Mouse (Mus musculus) 416B (cell line): ENCODE results near the gene Trcg1.
"Not testable (repeated sequence)": the region's sequence is repeated elsewhere in the genome, so short reads cannot be mapped to it uniquely, and the experiment has no call there.

Experiments
- DNase-seq: peaks from one replicate; pipeline ENCODE4 v3.0.0; 2011; ENCODE audit warnings: low read depth

Trcg1 gene

DNA sequence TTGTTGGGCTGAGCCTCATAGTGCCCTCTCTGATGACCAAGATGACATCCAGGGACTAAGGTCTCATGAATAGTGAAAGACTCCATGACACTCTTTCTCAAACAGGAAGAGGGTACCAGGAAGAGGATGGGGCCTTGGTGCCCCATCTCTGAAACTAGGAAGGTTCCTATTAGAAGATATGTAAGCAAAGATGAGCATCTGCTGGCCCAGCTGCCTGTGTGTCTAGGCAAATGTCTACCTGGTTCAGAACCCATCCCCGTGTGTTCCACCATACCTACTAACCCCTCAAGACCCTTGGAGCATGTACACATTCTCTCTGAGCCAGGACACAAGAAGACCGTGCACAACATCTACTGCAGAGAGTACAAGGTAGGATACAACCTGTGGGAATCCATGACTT lies at the start of gene Trcg1:
Gene Trcg1 (plus strand): TSS at position 301 of the 400 bp plus-strand sequence.
- no peak for DNase-seq

DNA sequence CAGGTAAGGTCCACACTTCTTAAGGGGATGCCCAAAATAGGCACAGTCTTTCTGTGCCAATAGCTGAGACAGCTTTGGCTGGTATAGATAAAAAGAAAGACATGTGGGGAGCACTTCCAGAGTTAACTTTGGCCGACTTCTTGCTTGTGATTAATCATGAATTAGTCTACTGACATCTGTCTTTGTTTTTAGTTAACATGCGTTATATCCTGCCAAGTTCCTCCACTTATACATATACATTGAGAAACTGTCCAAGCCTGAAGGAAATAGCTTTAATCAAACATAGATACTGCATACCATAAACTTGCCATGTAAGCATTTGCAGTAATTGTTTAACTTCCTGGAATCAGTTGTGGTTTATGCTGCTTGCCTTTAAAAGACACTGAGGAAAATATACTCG lies 39.6 kb upstream of the Trcg1 start:
- DNase-seq = no peak

DNA sequence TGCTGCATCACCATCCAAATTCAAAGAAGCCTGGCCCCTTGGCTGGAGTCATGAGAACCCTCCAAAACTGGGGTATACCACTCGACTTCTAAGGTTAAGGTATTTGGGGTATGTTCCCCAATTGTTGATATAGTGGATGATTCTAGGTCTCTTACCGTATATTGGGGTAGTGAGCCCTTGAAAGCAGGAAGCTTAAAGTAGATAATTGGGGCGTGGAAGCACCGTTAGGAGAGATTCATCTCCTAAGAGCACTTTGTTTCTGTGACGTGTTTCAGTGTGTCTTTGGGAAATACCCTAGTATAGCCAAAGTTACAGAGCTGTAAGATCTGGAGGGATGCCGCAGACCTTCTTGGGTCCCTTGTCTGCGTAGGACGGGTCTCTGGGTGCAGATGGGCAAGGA lies 38.9 kb upstream of the Trcg1 start:
- no peak for DNase-seq

DNA sequence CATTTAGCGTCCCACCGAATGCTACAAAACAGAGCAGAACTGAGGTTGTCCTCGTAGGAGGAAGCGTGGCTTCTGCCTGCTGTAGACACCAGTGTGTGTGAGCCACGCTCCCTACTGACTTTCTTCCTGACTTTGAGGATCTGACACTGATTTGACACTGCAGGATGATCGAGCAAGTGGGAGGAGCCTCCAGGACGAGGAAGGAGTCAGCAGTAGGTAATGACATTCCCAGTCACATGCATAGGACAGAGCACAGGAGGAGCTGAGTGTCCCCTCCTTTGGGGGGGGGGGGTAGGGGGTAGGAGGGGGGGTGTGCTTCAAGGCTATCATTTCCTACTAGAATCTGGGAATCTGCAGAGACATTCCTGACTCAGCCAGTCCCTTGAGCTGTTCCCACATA lies 33.4 kb upstream of the Trcg1 start:
- DNase-seq = no peak

DNA sequence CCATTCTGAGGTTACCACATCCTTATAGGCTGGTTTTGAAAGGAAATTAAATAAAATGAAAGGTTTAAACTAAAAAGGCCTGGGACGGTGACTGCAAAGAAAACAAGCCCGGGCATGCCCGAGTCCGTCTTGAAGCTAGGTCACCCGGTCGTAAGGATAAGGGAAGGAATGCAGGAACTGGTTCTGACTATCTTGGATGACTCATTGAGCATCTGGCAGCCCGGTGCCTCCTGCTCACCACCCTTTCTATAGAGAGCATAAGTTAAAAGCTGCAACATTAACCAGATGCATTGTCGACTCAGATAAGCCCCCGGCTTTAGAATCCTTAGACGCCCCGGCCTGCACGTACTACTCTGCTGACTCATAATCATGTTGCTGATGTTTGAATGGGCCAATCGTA lies 32.8 kb upstream of the Trcg1 start:
- DNase-seq = peak; percentile 79

DNA sequence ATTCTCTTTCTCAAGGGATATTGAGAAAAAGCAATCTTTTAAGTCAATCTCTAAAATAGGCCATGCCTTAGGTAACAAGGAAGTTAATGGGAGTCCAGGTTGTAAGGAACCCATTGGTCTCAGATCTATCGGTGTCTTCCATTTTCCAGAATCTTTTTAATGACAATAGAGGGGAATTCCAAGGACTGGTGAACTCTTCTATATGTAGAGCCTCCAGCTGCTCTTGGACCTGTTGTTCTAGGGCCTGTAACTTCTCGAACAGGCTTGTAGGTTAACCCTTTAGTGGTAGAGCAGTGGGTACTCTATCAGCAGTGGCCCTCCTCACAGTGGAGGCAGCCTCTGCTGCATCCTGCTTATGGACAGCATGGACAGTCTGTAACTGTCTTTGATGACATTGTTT lies 29.5 kb upstream of the Trcg1 start:
- no peak for DNase-seq

DNA sequence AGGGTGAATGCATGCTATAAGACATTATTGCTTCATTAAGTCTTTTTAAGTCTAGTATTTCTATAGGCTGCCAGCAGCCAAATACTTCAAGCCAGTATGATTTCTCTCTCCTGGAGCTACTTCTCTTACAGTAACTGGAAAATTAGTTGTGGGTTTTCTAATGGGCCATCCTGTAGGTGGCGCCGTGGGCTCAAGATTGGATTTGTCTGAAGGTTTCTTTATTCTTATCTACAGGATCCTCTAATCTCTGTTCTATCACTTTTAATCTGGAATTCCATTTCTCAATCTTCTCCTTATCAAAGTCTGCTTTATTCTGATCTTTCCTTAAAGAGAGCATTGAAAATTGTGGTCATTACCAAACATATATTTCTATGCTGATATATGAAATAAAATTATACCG lies 27.0 kb upstream of the Trcg1 start:
- DNase-seq = peak; percentile 78

DNA sequence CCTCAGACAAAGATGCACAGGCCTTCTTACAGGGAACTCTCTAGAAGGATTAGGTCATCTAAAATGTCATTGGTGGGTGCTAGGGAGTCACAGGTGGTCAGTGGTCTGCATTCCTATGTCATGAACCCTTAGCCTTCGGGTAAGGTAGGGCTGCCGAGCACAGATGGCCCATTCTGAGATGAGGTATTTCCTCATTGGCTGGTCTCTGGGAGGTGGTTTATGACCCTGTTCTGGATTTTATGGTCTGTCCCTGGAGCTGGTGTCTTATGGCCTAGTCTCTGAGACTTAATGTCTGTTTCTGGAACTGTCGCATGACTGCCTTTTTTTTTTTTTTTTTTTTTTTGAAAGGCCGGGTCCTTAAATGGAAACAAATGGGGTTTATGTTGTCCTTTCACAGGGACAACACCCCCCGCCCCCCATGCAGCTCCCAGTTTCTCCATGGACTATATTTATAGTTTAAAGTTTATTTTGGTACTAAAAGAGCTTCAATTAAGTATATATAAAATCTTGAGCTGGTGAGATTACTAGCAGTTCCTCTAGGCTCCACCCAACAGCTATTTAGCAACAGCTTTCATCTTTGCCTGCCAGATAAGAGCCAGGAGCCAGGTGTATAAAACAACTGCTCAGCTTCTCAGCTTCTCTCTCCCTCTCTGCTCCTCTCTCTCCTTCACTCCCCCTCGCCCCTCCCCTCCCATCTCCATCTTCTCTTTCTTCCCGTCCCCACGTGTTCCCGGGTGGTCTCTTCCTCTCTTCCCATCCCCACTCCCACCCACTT lies 23.7 kb upstream of the Trcg1 start:
- no peak for DNase-seq

DNA sequence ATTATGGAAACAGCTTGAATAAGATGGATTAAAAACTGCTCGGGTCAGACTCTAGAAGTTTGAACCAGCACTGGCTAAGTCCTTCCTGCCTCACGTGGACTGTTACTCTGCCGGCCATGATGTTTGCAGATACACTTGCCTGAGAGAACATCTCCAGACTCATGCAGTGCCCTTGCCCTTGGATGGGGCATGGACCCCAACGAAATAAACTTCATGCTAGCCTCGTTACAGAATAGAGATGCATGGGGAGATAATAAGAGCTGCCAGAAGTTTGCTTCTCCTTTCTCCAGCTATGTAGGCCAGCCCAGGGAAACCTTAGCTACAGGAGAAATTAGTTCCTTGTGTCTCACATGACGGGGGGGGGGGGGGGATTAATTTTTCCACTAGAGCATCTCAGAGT lies 21.9 kb upstream of the Trcg1 start:
- DNase-seq = no peak

DNA sequence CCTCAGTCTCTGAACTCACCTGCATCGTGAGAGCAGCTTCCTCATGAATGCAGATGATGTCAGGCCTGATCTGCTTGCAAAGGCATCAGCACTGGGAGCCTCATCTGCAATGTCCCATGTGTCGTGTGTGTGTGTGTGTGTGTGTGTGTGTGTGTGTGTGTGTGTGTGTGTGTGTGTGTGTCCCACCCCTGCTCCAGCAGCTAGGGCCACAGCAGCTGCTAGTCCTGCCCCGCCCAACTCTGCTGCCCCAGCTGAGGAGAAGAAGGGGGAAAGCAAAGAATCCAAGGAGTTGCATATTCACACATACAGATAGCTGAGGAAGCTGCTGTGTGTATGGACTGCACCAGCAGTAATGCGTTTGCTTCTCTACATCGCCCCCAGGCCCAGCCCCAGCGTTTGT lies 19.1 kb upstream of the Trcg1 start:
- no peak for DNase-seq

DNA sequence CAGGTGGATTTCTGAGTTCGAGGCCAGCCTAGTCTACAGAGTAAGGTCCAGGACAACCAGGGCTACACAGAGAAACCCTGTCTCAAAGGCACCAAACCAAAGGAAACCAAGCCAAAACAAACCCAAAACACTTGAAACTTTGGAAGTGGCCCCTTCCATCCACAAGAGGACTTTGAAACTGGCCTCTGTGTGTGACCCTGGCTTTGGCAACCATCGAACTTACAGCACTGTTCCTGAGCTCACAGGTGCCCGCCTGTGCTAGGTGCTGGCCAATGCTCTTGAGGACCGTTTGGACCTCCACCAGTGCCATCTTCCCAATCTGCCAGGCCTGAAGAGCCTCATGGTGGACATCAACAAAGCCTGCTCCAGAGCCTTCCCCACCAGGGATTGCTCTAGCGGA lies 17.6 kb upstream of the Trcg1 start:
- DNase-seq = no peak

DNA sequence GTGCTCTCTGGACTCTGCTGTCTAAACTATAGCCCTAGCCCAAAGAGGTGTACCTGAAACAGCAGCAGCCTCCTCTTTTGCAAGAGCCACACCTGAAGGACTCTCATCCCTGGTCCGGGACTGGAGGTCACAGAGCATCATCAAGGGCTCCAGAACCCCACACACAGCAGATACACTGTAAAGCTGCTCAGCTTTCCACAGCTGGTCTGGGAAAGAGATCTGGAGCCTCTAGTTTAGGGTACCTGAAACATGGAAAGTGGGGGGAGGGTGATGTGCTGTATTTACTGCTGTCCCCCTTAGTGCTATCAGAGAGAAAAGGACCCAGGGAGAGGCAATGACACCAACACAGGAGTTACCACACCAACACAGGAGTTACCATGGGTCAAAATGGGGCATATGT lies 16.8 kb upstream of the Trcg1 start:
- DNase-seq = no peak

DNA sequence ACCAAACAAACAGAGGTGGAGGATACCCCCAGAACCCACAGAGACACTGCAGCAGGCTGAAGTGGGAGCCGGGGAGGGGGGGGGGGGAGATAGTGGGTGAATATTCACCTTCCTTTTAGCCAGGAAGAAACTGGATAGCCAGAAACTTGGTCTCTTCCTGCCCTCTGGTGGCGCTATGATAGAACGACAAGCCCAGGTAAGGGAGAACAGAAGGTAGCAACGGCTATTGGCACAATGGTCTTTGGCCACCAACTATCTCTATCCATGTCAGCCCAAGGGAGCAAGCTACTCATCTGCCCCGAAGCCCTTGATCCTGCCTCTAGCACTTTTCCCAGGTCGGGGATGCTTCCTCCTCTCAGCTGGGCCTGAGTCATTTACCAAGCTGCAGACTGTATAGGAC lies 16.0 kb upstream of the Trcg1 start:
- DNase-seq = peak; percentile 51

DNA sequence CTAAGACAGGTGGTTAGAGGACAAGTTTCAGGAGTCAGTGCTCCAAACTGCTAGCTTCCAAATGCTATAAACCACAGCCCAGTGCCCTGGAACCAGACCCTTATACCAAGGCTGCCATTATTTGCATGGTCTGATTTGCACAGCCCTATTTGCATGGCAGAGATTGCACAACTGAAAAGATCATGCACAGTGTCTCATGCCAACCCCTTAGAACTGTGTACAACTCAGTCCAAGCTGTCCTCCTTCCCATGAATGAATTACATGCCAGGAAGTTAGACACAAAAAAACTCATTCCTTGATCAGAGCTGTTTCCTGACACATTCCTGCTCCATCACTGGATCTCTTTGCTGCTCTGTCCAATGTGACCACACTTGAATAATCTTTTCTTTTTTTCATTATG lies 13.0 kb upstream of the Trcg1 start:
- no peak for DNase-seq

DNA sequence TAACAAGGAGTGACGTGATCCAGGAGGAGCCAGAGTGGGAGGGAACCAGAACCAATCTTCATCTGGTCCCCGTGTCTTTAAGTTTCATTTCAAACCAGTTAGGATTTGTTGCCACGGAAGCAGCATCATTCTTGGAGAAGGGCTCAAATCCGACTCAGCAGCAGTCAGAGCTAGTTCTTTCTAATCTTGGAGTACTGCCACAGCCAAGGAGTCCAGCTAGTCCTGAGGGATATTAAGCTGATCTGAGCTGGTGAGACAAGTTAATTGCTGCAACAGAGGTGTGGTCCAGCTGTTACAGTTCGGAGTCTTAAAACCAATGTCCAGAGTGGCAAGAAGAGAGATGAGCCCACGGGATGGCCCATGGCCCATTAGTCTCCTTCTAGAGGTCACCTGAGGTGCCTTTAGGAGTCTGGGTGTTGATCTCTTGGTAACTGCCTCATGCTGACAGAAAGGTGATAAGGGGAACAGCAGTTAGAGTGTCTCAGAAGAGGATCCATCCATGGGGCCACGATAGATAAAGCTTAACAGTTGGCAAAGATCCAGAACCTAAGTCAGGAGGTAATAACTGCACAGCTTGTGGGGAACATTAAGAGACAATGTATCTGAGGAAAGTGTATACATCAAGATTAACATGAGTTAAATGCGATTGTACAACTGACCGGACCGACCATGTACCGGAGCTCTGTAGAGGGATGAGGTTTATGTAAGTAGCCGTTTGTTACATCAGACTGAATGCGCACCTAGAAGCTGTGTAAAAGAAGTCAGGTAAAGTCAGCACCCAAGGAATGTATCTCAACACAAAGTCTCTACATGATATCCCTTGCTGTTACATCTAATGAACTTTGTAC lies 10.4 kb upstream of the Trcg1 start:
- DNase-seq = no peak

DNA sequence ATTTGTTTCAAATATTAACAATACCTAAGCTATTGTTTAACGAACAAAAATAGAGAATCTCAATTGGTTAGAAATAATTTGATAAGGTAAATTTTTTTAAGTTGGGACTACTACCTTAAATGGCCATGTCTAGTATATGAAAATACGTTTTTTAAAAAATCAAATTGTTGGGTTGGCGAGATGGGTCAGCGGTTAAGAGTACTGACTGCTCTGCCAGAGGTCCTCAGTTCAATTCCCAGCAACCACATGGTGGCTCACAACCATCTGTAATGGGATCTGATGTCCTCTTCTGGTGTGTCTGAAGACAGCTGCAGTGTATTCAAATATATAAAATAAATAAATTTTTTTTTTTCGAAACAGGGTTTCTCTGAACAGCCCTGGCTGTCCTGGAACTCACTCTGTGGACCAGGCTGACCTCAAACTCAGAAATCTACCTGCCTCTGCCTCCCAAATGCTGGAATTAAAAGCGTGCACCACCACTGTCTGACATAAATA lies 9.7 kb upstream of the Trcg1 start:
- DNase-seq = not testable (repeated sequence)

DNA sequence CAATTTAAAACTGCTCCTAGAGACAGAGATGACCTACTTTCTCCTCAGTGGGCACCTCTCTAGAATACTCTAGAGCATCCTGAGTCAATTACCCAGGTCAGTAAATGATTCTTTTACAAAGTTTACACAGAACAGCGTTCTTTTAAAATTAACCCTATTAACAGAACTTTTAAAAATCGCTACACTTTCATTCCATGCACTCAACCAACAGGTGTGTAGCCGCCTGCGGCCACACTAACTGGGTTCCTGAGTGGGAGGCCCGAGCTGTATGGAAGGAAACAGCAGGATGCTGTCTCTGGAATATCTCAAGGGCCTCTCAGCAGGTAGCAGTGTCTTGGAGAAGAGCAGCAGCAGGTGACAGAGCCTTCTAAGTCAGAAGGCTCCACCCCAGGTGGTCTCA lies 9.2 kb upstream of the Trcg1 start:
- DNase-seq = no peak

DNA sequence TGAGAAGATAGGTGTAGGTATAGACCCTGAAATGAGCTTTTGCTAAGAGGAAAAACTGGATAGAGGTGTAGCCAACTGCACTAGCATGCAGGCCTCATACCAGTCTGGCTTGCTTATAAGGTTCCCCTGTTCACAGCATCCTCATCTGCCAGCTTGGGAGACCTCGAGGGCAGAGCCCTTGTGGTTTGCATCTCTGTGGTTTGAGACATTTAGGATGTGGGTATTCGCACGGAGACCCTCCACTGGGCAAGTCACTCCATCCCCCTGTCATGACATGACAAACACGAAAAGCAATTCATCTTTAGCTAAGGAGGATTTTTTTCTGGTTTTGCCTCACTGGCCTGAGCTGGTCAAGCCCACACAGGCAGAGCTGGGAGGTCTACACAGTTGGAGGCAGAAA lies 8.2 kb upstream of the Trcg1 start:
- no peak for DNase-seq

DNA sequence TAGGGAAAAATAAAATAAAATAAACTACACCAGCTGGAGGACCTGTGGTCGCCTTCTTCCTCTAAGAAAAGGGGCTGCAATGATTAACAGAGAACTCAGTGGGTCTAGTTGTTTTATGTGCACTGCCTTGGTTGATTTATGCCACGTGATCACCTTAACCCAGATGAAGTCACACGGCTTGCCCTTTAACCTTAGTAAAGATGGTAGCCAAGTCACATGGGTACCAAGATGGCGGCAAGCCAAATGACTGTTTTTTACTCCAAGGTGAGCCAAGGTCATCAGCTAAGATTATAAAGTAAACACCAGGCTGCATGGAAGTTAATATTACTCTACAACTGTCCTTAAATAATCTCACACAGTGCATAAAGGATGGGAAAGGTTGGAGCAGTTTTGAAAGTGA lies 6.6 kb upstream of the Trcg1 start:
- no peak for DNase-seq

DNA sequence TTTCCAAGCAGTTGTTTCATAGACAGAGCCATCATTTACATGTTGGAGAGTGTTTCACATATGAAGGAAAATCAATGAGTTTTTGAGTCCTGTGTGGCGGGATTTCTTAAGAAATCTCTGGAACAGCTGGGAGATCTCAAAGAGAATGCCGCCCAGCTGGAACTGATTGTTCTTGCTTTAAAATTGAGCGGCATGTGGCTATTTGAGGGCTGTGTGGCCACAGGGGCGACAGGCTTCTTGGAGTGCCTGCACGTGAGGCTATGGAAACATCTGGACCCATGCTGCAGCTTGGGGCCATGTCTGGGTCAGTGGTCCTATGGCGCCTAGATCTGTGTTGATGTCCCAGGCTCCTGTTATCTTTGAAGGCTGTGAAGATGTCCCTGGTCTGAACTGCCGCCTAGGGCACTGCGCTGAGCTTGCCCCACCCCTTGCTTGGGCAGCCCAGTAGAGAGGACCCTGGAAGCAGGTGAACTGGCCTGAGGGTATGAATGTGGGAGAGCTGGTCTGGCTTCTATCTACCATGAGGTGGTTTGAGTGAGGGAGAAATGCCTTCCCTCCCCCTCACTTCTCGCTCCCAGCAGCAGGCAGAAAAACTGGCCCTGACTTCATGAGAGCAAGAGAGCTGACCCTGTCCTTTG lies 6.1 kb upstream of the Trcg1 start:
- DNase-seq = no peak

DNA sequence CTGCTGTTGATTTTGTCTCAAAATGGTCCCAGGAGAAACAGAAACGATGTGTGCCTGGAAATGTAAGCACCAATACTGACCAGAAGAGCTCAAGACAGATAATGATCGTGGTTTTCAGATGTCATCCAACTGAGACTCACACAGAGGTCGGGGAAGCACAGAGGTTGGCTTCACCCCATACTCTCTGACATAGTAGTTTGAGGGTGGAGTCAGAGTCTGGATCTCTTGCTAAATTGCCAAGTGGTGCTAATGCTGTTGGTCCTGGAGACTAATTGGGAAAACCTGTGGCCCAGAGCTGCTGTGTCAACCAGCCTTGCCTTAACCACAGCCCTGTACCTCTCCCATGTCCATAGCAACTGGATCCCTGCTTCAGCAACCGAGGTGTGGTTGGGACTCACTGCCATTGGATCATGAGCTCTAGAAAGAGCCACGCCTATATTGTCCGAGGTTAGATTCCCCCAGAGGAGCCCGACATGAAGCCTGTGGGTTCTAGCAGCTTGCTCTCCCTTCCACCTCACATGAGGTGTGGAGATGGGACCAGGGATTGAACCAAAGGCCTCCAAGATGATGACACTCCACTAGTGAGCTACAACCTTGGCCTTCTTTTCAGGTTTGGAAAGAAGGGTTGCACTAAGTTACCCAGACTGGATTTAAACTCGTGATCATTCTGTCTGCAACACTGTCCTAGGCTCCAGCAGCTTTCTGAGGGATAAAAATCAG lies 4.7 kb upstream of the Trcg1 start:
- peak; percentile 53 for DNase-seq

DNA sequence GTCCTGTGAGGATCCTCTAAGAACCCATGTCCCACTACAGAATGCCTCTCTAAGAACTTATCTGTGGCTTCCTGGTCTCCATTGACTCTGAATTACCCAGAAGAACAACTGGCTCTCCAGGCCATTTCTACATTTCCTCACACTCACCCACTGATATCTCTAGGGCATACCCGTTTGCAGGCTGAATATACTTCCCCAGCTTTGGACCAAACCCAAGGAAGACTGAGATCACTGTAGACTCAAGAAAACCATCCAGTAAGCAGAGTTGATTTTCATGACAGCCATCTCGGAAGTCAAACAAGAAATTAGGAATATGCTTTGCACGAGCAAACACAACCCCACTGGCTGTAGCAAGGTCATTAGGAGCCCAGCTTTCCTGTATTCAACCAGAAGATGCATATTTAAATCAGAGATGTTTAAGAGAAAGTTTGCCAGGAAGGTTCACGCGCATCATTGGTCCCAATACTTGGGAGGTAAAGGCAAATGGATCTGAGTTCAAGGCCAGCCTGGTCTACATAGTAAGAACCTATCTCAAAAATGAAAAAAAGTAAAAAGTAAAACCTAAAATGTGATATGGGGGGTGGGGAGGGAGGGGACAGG lies 3.9 kb upstream of the Trcg1 start:
- no peak for DNase-seq
